Mouse (Mus musculus) kidney, adult 2 months (tissue): ENCODE results near the gene Il27.

Source experiments
- CTCF ChIP-seq: fragments of 200-500 bp; conservative IDR thresholded peaks from 2 replicates; pipeline ENCODE4 v1.5.1; 2011; ENCODE audit warnings: low read depth, mild to moderate bottlenecking, control low read depth, low read length, moderate library complexity, mixed read lengths; ENCODE audit not compliant: insufficient read depth, insufficient read length
- POLR2A ChIP-seq: fragments of 200-500 bp; IDR thresholded peaks from one replicate; pipeline ENCODE4 v1.6.1; 2011; ENCODE audit warnings: low read depth, low read length, control low read depth

DNA sequence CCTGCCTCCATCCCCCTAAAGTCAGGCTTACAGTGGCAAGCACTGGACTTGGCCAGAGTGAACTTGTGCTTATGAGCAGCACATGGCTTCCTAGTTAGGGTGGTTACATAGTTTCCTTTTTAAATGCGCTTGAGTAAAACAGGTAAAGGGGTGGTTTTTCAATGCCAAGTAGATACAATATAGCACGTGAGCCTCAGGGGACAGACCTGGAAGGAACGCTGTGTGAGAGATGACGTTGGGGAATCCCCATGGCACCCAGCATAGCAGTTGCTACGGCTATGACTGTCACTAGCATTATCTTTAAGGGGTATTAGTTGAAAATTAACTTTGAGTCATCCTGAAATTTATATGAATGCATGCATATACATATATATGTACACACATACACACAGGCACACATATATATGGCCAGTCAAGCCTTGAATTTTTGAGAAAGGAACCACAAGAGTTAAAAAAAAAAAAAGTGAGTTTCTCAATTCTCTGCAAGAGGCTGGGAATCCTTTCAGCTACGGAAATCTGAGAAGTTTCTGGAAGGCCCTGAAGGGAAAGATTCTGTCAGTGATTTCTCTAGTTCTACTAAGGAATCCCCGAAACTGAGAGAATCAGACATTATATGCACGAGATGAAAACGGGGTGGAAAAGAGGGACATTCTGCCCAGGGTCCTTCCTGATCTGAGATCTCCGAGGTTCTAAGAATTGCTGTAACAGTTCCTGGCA lies 25.0 kb upstream of the Il27 start:
- TF ChIP-seq POLR2A (no peak), CTCF (no peak)
